Mouse (Mus musculus): Measurements from ENCODE around the gene Thnsl1.

DNA sequence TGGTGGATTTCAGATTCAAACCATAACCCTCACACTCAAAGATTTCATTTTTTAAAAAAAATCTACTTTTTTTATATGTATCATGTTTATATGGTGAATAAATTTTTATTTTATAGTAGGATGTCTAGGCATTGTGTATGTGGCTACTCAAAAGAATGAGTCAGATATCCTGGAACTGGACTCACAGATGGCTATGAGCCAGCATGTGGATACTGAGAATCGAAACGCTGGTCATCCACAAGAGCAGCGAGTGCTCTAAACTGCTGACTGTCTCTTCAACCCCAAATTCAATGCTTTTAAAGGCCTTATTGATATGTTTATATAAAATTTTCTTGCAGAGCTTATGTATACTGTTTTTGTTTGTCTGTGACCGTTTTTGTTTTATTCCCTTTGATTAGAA is 52.8 kb downstream of the Thnsl1 start:
- TF ChIP-seq CTCF (IDR thresholded peaks at IDR 0.05; ENCODE audit: insufficient read depth, low read length) = no peak
- TF ChIP-seq POLR2A (IDR thresholded peaks at IDR 0.05; ENCODE audit: borderline replicate concordance, extremely low read depth, low read depth, low read length) = no peak

Data from lung, adult 2 months (tissue).